Mouse (Mus musculus) c-Kit-positive CD71-positive TER-119-positive erythroid progenitor cells, embryonic 14.5 days (primary cell): ENCODE data around the gene Opcml.

ENCODE experiments used
- DNase-seq: peaks from one replicate; pipeline ENCODE4 v3.0.0-alpha.2; 2013; ENCODE audit warnings: low spot score

Gene Opcml

GRCm38 (mm10) chr9:28011483-28011882 is 220.9 kb downstream of the Opcml start:
- DNase-seq, result no peak

- DNase-seq, result no peak
These were observed 222.1 kb downstream of the Opcml start for GRCm38 (mm10) chr9:28012664-28013063.

- DNase-seq, result no peak
These were observed 222.6 kb downstream of the Opcml start for GRCm38 (mm10) chr9:28013192-28013591.

GRCm38 (mm10) chr9:28028156-28028555 is 237.6 kb downstream of the Opcml start:
- no peak for DNase-seq

- DNase-seq, result no peak
These were observed 238.3 kb downstream of the Opcml start for GRCm38 (mm10) chr9:28028788-28029393.

GRCm38 (mm10) chr9:28049157-28049556 is 258.6 kb downstream of the Opcml start:
- DNase-seq, result no peak

- DNase-seq, result no peak
These were observed 266.7 kb downstream of the Opcml start for GRCm38 (mm10) chr9:28057171-28057845.

GRCm38 (mm10) chr9:28065126-28065525 is 274.6 kb downstream of the Opcml start:
- DNase-seq, result no peak

GRCm38 (mm10) chr9:28080694-28081093 is 290.1 kb downstream of the Opcml start:
- no peak for DNase-seq

- no peak for DNase-seq
These were observed 293.2 kb downstream of the Opcml start for GRCm38 (mm10) chr9:28083754-28084153.

GRCm38 (mm10) chr9:28084273-28084726 is 293.7 kb downstream of the Opcml start:
- no peak for DNase-seq

- no peak for DNase-seq
These were observed 300.8 kb downstream of the Opcml start for GRCm38 (mm10) chr9:28091395-28091794.

- no peak for DNase-seq
These were observed 304.1 kb downstream of the Opcml start for GRCm38 (mm10) chr9:28094722-28095121.

- no peak for DNase-seq
These were observed 305.6 kb downstream of the Opcml start for GRCm38 (mm10) chr9:28096204-28096603.

GRCm38 (mm10) chr9:28101981-28102380 is 311.4 kb downstream of the Opcml start:
- DNase-seq, result no peak

GRCm38 (mm10) chr9:28121858-28122257 is 331.3 kb downstream of the Opcml start:
- no peak for DNase-seq

GRCm38 (mm10) chr9:28128735-28129134 is 338.2 kb downstream of the Opcml start:
- DNase-seq, result no peak

GRCm38 (mm10) chr9:28131521-28131920 is 340.9 kb downstream of the Opcml start:
- no peak for DNase-seq

- no peak for DNase-seq
These were observed 346.0 kb downstream of the Opcml start for GRCm38 (mm10) chr9:28136614-28137013.

- DNase-seq, result no peak
These were observed 349.5 kb downstream of the Opcml start for GRCm38 (mm10) chr9:28139957-28140597.

GRCm38 (mm10) chr9:28149507-28149906 is 358.9 kb downstream of the Opcml start:
- DNase-seq, result no peak

- no peak for DNase-seq
These were observed 363.2 kb downstream of the Opcml start for GRCm38 (mm10) chr9:28153748-28154147.

GRCm38 (mm10) chr9:28157092-28157491 is 366.5 kb downstream of the Opcml start:
- no peak for DNase-seq
